Mouse (Mus musculus): ENCODE measurements around the gene Smarce1. TPM values are rescaled to one million over a fixed set of nuclear protein-coding genes. Genes with fewer than 3 reads are reported as not detected.

The Smarce1 gene
- 128 TPM for total RNA-seq (2023)

GRCm38 (mm10) chr11:99230261-99231048 lies at the start of gene Smarce1:
TSS of gene Smarce1 (minus strand) at chr11:99231017.

GRCm38 (mm10) chr11:99243820-99244374 lies 13.1 kb upstream of the Smarce1 start, which contains the start of gene Krt222:
TSS of gene Krt222 (minus strand) at chr11:99244085.

Other genes starting within 250 kb of the Smarce1 start
- not detected for gene Gjd3, start 248.0 kb downstream of the Smarce1 start, total RNA-seq (2023)
- gene Top2a, start 206.8 kb downstream of the Smarce1 start, total RNA-seq (2023) = 7.3 TPM
- gene Igfbp4, start 189.8 kb downstream of the Smarce1 start, total RNA-seq (2023) = 155 TPM
- not detected for gene Tns4, start 141.7 kb downstream of the Smarce1 start, total RNA-seq (2023)
- gene Ccr7, start 75.9 kb downstream of the Smarce1 start, total RNA-seq (2023) = 1,542 TPM
- gene Krt222, start 13.1 kb upstream of the Smarce1 start, total RNA-seq (2023) = not detected
- not detected for gene Krt24, start 54.2 kb upstream of the Smarce1 start, total RNA-seq (2023)
- not detected for gene Krt25, start 91.9 kb upstream of the Smarce1 start, total RNA-seq (2023)
- not detected for gene Krt26, start 106.9 kb upstream of the Smarce1 start, total RNA-seq (2023)
- gene Krt27, start 120.1 kb upstream of the Smarce1 start, total RNA-seq (2023) = not detected
- not detected for gene Krt28, start 143.9 kb upstream of the Smarce1 start, total RNA-seq (2023)
- 1.4 TPM for gene Krt10, start 158.3 kb upstream of the Smarce1 start, total RNA-seq (2023)
- not detected for gene Krt12, start 191.2 kb upstream of the Smarce1 start, total RNA-seq (2023)
- not detected for gene Krt20, start 207.1 kb upstream of the Smarce1 start, total RNA-seq (2023)